Mouse (Mus musculus): ENCODE data around the gene Alcam.

DNA sequence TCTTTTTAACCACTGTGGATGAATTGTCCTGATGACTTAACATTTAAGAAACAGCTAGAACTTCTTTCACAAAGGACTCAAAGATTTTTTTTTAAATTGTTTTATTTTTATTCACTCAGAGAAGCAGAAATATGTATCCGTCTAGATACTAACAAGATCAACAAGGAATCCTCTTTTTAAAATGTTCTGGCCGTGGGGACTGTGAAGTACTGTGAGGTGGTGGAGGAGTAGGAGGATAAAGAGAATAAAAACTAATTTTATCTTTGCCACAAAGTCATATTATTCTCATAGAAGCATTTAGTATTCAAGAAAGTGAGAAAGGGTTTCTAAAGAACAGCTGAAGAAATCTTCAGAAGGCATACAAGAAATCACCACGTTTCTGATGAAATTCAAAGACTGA, 54.8 kb downstream of the Alcam start:
- no peak for TF ChIP-seq GATA1 (IDR thresholded peaks at IDR 0.05; ENCODE audit: borderline replicate concordance, low read length)
- TF ChIP-seq FLI1 (IDR thresholded peaks at IDR 0.05; ENCODE audit: low read length): no peak
